Mouse (Mus musculus) neural tube, embryonic 13.5 days (tissue): ENCODE data around the gene Clic4. TPM values are rescaled to one million over a fixed set of nuclear protein-coding genes. Genes with fewer than 3 reads are reported as not detected.

ENCODE experiments used
- ATAC-seq: fragments of 200-750 bp; cut with Nextera tagmentation; 2 replicates; pipeline ENCODE4 v1.8.0; 2017; ENCODE audit warnings: low read depth, mild to moderate bottlenecking, moderate TSS enrichment, moderate library complexity
- H3K27ac ChIP-seq: fragments of 300-500 bp; sonication (generic); replicated peaks from 2 replicates; pipeline ENCODE4 v1.5.1; 2015; ENCODE audit warnings: moderate library complexity, mild to moderate bottlenecking, inconsistent platforms
- H3K27me3 ChIP-seq: fragments of 300-500 bp; sonication (generic); 2 replicates; pipeline ENCODE4 v1.6.1; 2015; ENCODE audit warnings: mild to moderate bottlenecking, inconsistent platforms
- H3K36me3 ChIP-seq: fragments of 300-500 bp; sonication (generic); 2 replicates; pipeline ENCODE4 v1.6.1; 2015; ENCODE audit warnings: mild to moderate bottlenecking, inconsistent platforms
- H3K4me1 ChIP-seq: fragments of 300-500 bp; sonication (generic); replicated peaks from 2 replicates; pipeline ENCODE4 v1.6.1; 2015; ENCODE audit warnings: inconsistent platforms
- H3K4me2 ChIP-seq: fragments of 300-500 bp; sonication (generic); 2 replicates; pipeline ENCODE4 v1.6.1; 2015; ENCODE audit warnings: inconsistent platforms, mild to moderate bottlenecking, moderate library complexity
- H3K4me3 ChIP-seq: fragments of 300-500 bp; sonication (generic); 2 replicates; pipeline ENCODE4 v1.5.1; 2015; ENCODE audit warnings: mild to moderate bottlenecking, inconsistent platforms
- H3K9ac ChIP-seq: fragments of 300-500 bp; sonication (generic); 2 replicates; pipeline ENCODE4 v1.6.1; 2015; ENCODE audit warnings: moderate library complexity, mild to moderate bottlenecking, inconsistent platforms
- H3K9me3 ChIP-seq: fragments of 300-500 bp; sonication (generic); 2 replicates; pipeline ENCODE4 v1.6.1; 2016; ENCODE audit warnings: inconsistent platforms
- WGBS: fragments of 180-500 bp; shearing (Covaris S2); methylation state at CpG from one replicate; pipeline ENCODE4 v1.1.7; 2015; 5-methylcytosine and 5-hydroxymethylcytosine counted together
- polyA plus RNA-seq: library from polyadenylated mRNA; unstranded; fragments of >200 nt; fragmentation: Nextera tagmentation; extraction: Ambion mirVana; gene quantifications from 2 replicates; pipeline ENCODE4 v1.2.1, GENCODE M21; 2015

The Clic4 gene
- polyA plus RNA-seq, 1 experiment from 2014 or later, result 76.3 TPM

- Histone ChIP-seq H3K4me1 (peaks cover 49% of the 10 kb centered on the region), H3K4me3 (no peak overlapping the region), H3K9ac (no peak overlapping the region), H3K9me3 (no peaks in the 10 kb centered on the region), H3K27ac (0 out of 2 replicates have a peak overlapping the region, but pooled peaks have one; percentile 2), H3K4me2 (no peak overlapping the region), H3K27me3 (no peaks in the 10 kb centered on the region), H3K36me3 (peaks cover 8% of the 10 kb centered on the region; the same call in 1 of the 2 replicates)
- 55% methylated on average over 5 of the region's 5 CpGs for WGBS
- no peak for ATAC-seq
Measured at GRCm38 (mm10) chr4:135241669-135242068, 30.9 kb downstream of the Clic4 start.

- WGBS, result 77% methylated on average over 5 of the region's 5 CpGs
- Histone ChIP-seq H3K27me3 (no peaks in the 10 kb centered on the region), H3K27ac (no peak overlapping the region; the same call in 1 of the 2 replicates), H3K4me2 (no peak overlapping the region), H3K9me3 (no peaks in the 10 kb centered on the region), H3K4me3 (no peak overlapping the region), H3K36me3 (peaks cover 8% of the 10 kb centered on the region; the same call in 1 of the 2 replicates), H3K9ac (no peak overlapping the region), H3K4me1 (peaks cover 44% of the 10 kb centered on the region)
- ATAC-seq, result no peak
Measured at GRCm38 (mm10) chr4:135241106-135241505, 31.5 kb downstream of the Clic4 start.

- no peaks in the 10 kb centered on the region for H3K9me3 ChIP-seq
- H3K36me3 ChIP-seq, result peaks cover 8% of the 10 kb centered on the region; the same call in 1 of the 2 replicates
- ATAC-seq, result no peak
- no peaks in the 10 kb centered on the region for H3K27me3 ChIP-seq
- H3K4me3 ChIP-seq, result no peak overlapping the region
- no peak overlapping the region for H3K4me2 ChIP-seq
- H3K9ac ChIP-seq, result no peak overlapping the region
- 84% methylated on average over 3 of the region's 3 CpGs for WGBS
- H3K4me1 ChIP-seq, result peaks cover 45% of the 10 kb centered on the region
- 0 out of 2 replicates have a peak overlapping the region, but pooled peaks have one; percentile 42 for H3K27ac ChIP-seq
Measured at GRCm38 (mm10) chr4:135240329-135240728, 32.3 kb downstream of the Clic4 start.

GRCm38 (mm10) chr4:135238706-135239510 lies 33.7 kb downstream of the Clic4 start:
- no peak overlapping the region for H3K9ac ChIP-seq
- no peaks in the 10 kb centered on the region for H3K9me3 ChIP-seq
- H3K27ac ChIP-seq, result peak overlapping the region; percentile 56; the same call in 1 of the 2 replicates
- H3K4me2 ChIP-seq, result no peak overlapping the region
- peaks cover 8% of the 10 kb centered on the region; the same call in 1 of the 2 replicates for H3K36me3 ChIP-seq
- no peak overlapping the region for H3K4me3 ChIP-seq
- H3K4me1 ChIP-seq, result peaks cover 45% of the 10 kb centered on the region
- no peaks in the 10 kb centered on the region for H3K27me3 ChIP-seq
- 76% methylated on average over 13 of the region's 13 CpGs for WGBS
- no peak for ATAC-seq

GRCm38 (mm10) chr4:135236658-135237057 lies 36.0 kb downstream of the Clic4 start:
- H3K9me3 ChIP-seq, result no peaks in the 10 kb centered on the region
- no peak for ATAC-seq
- H3K27ac ChIP-seq, result no peak overlapping the region
- peaks cover 8% of the 10 kb centered on the region; the same call in 1 of the 2 replicates for H3K36me3 ChIP-seq
- WGBS, result 87% methylated on average over 4 of the region's 4 CpGs
- no peak overlapping the region for H3K9ac ChIP-seq
- no peak overlapping the region for H3K4me2 ChIP-seq
- peaks cover 34% of the 10 kb centered on the region for H3K4me1 ChIP-seq
- no peak overlapping the region for H3K4me3 ChIP-seq
- H3K27me3 ChIP-seq, result no peaks in the 10 kb centered on the region

- no peak overlapping the region; the same call in 1 of the 2 replicates for H3K27ac ChIP-seq
- 76% methylated on average over 8 of the region's 8 CpGs for WGBS
- no peaks in the 10 kb centered on the region for H3K27me3 ChIP-seq
- peaks cover 8% of the 10 kb centered on the region; the same call in 1 of the 2 replicates for H3K36me3 ChIP-seq
- no peak overlapping the region for H3K4me3 ChIP-seq
- peaks cover 31% of the 10 kb centered on the region for H3K4me1 ChIP-seq
- H3K4me2 ChIP-seq, result no peak overlapping the region
- H3K9ac ChIP-seq, result no peak overlapping the region
- no peaks in the 10 kb centered on the region for H3K9me3 ChIP-seq
- no peak for ATAC-seq
Measured at GRCm38 (mm10) chr4:135235546-135235945, 37.1 kb downstream of the Clic4 start.

- Histone ChIP-seq H3K9me3 (no peaks in the 10 kb centered on the region), H3K27me3 (no peaks in the 10 kb centered on the region), H3K36me3 (0 out of 2 replicates have a peak, but pooled peaks cover 6% of the 10 kb centered on the region), H3K4me3 (no peak overlapping the region), H3K9ac (no peak overlapping the region), H3K4me1 (peaks cover 15% of the 10 kb centered on the region), H3K4me2 (no peak overlapping the region), H3K27ac (no peak overlapping the region)
- WGBS, result 86% methylated on average over 5 of the region's 5 CpGs
- ATAC-seq, result no peak
Measured at GRCm38 (mm10) chr4:135232563-135232962, 40.1 kb downstream of the Clic4 start.

- Histone ChIP-seq H3K4me2 (no peak overlapping the region), H3K4me3 (no peak overlapping the region), H3K27me3 (no peaks in the 10 kb centered on the region), H3K36me3 (no peaks in the 10 kb centered on the region), H3K27ac (no peak overlapping the region), H3K9me3 (no peaks in the 10 kb centered on the region), H3K4me1 (peaks cover 15% of the 10 kb centered on the region), H3K9ac (no peak overlapping the region)
- WGBS, result 89% methylated on average over 5 of the region's 5 CpGs
- no peak for ATAC-seq
Measured at GRCm38 (mm10) chr4:135231543-135231942, 41.1 kb downstream of the Clic4 start.

- Histone ChIP-seq H3K4me3 (no peak overlapping the region), H3K27me3 (no peaks in the 10 kb centered on the region), H3K9me3 (no peaks in the 10 kb centered on the region), H3K4me1 (peaks cover 15% of the 10 kb centered on the region), H3K36me3 (no peaks in the 10 kb centered on the region), H3K4me2 (no peak overlapping the region), H3K9ac (no peak overlapping the region), H3K27ac (peak overlapping the region; percentile 15)
- no peak for ATAC-seq
- 87% methylated on average over 3 of the region's 3 CpGs for WGBS
Measured at GRCm38 (mm10) chr4:135231136-135231535, 41.5 kb downstream of the Clic4 start.

GRCm38 (mm10) chr4:135230661-135231060 lies 42.0 kb downstream of the Clic4 start:
- Histone ChIP-seq H3K9me3 (no peaks in the 10 kb centered on the region), H3K4me1 (peaks cover 12% of the 10 kb centered on the region), H3K36me3 (peaks cover 4% of the 10 kb centered on the region; the same call in 1 of the 2 replicates), H3K4me2 (no peak overlapping the region), H3K27ac (peak overlapping the region; percentile 15), H3K27me3 (no peaks in the 10 kb centered on the region), H3K9ac (no peak overlapping the region), H3K4me3 (no peak overlapping the region)
- ATAC-seq, result no peak
- 68% methylated on average over 5 of the region's 5 CpGs for WGBS

GRCm38 (mm10) chr4:135229871-135230270 lies 42.7 kb downstream of the Clic4 start:
- Histone ChIP-seq H3K9me3 (no peaks in the 10 kb centered on the region), H3K27ac (no peak overlapping the region), H3K36me3 (peaks cover 5% of the 10 kb centered on the region; the same call in 1 of the 2 replicates), H3K4me1 (peaks cover 9% of the 10 kb centered on the region), H3K9ac (no peak overlapping the region), H3K27me3 (no peaks in the 10 kb centered on the region), H3K4me3 (no peak overlapping the region), H3K4me2 (no peak overlapping the region)
- no peak for ATAC-seq
- 73% methylated on average over 4 of the region's 4 CpGs for WGBS

- WGBS, result 79% methylated on average over 3 of the region's 3 CpGs
- Histone ChIP-seq H3K4me2 (no peak overlapping the region), H3K36me3 (peaks cover 15% of the 10 kb centered on the region), H3K9ac (no peak overlapping the region), H3K9me3 (no peaks in the 10 kb centered on the region), H3K4me3 (no peak overlapping the region), H3K4me1 (peaks cover 9% of the 10 kb centered on the region), H3K27ac (no peak overlapping the region), H3K27me3 (no peaks in the 10 kb centered on the region)
- ATAC-seq, result no peak
Measured at GRCm38 (mm10) chr4:135228136-135228535, 44.5 kb downstream of the Clic4 start.
